Mouse (Mus musculus) stomach, embryonic 16.5 days (tissue): Measurements from ENCODE around the gene Mlph. TPM values are rescaled to one million over a fixed set of nuclear protein-coding genes. Genes with fewer than 3 reads are reported as not detected.

Experiments used
- ATAC-seq: fragments of 200-750 bp; cut with Nextera tagmentation; 2 replicates; pipeline ENCODE4 v1.8.0; 2017; ENCODE audit warnings: moderate number of reproducible peaks, moderate TSS enrichment; ENCODE audit not compliant: insufficient read depth, low FRiP score
- H3K27ac ChIP-seq: fragments of 300-500 bp; sonication (generic); 2 replicates; pipeline ENCODE4 v1.5.1; 2014; ENCODE audit warnings: low read length
- H3K27me3 ChIP-seq: fragments of 300-500 bp; sonication (generic); 2 replicates; pipeline ENCODE4 v1.6.1; 2014; ENCODE audit warnings: low read length, control low read depth, mixed read lengths; ENCODE audit not compliant: control insufficient read depth, insufficient read depth
- H3K36me3 ChIP-seq: fragments of 300-500 bp; sonication (generic); 2 replicates; pipeline ENCODE4 v1.6.1; 2014; ENCODE audit warnings: low read length; ENCODE audit not compliant: control insufficient read depth, insufficient read depth
- H3K4me1 ChIP-seq: fragments of 300-500 bp; sonication (generic); 2 replicates; pipeline ENCODE4 v1.6.1; 2014; ENCODE audit warnings: low read length, control low read depth, mixed read lengths; ENCODE audit not compliant: control insufficient read depth, insufficient read depth
- H3K4me2 ChIP-seq: fragments of 300-500 bp; sonication (generic); 2 replicates; pipeline ENCODE4 v1.6.1; 2014; ENCODE audit warnings: low read depth, low read length, mixed read lengths
- H3K4me3 ChIP-seq: fragments of 300-500 bp; sonication (generic); replicated peaks from 2 replicates; pipeline ENCODE4 v1.5.1; 2014; ENCODE audit warnings: mild to moderate bottlenecking, low read length
- H3K9ac ChIP-seq: fragments of 300-500 bp; sonication (generic); 2 replicates; pipeline ENCODE4 v1.6.1; 2014; ENCODE audit warnings: low read length
- H3K9me3 ChIP-seq: fragments of 300-500 bp; sonication (generic); replicated peaks from 2 replicates; pipeline ENCODE4 v1.6.1; 2016; ENCODE audit warnings: low read length, control low read depth; ENCODE audit not compliant: control insufficient read depth
- whole genome bisulfite sequencing: fragments of 180-500 bp; shearing (Covaris S2); extraction: QIAGEN DNeasy Blood & Tissue Kit; methylation state at CpG from one replicate; pipeline ENCODE4 v1.1.7; 2014; 5-methylcytosine and 5-hydroxymethylcytosine counted together
- polyA plus RNA-seq: library from polyadenylated mRNA; unstranded; fragments of >200 nt; fragmentation: Nextera tagmentation; extraction: Ambion mirVana; gene quantifications from 2 replicates; pipeline ENCODE4 v1.2.1, GENCODE M21; 2015

The Mlph gene
- polyA plus RNA-seq, 1 experiment from 2014 or later = 4.4 TPM

DNA sequence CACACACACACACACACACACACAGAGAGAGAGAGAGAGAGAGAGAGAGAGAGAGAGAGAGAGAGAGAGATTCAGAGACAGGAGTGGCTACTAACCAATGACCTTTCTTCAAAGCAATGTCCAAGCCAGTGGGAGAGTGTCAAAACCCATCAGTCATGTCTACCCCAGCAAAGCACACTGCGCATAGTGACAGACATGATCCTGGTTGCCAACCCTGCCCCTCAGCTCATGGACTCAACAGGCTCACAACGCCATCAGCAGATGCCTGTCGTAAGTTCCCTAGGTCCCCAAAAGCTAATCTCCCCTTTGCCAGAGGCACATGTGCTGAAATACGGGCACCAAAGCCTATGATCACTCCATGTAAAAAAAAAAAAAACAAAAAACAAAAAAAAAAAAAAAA is 18.6 kb upstream of the Mlph start:
- H3K4me2 ChIP-seq = no peak overlapping the region
- H3K4me3 ChIP-seq = no peak overlapping the region
- H3K9ac ChIP-seq = no peak overlapping the region
- H3K9me3 ChIP-seq = no peaks in the 10 kb centered on the region
- H3K4me1 ChIP-seq = peaks cover 17% of the 10 kb centered on the region
- no peaks in the 10 kb centered on the region for H3K36me3 ChIP-seq
- no peaks in the 10 kb centered on the region for H3K27me3 ChIP-seq
- no peak for ATAC-seq
- H3K27ac ChIP-seq = peak overlapping the region; percentile 86
- WGBS = 84% methylated on average over 4 of the region's 4 CpGs

DNA sequence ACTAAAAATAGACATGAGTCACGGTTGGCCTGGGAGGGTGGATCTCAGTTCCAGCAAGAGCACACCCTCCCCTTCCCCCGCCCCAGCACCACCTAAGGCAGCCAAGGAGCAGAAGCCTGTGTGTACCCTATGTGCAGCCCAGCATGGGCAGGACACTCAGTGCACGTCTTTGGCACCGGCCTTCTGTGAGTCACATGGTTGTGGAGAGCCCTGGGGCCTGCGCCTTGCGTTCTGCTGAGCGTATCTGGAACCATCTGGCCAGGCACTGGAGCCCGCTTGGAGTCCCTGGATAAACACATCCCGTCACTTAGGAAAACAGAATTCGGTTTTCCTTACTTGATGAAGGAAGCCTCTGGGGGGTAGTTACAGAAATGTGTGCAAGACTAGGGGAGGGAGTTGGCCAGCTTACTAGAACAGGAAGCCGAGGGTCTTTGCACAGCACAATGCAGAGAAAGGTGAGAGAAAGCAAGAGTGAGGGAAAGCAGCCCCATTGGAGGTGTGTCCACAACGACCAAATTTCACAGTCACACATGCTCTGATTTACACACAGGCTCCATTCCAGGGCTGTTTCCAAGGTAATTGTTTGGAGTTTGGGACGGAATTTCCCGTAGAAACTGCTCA is 18.0 kb upstream of the Mlph start:
- H3K27ac ChIP-seq = peak overlapping the region; percentile 86
- H3K9ac ChIP-seq = 0 out of 2 replicates have a peak overlapping the region, but pooled peaks have one; percentile 7
- no peaks in the 10 kb centered on the region for H3K27me3 ChIP-seq
- ATAC-seq = peak; percentile 99
- no peaks in the 10 kb centered on the region for H3K9me3 ChIP-seq
- no peak overlapping the region; the same call in 1 of the 2 replicates for H3K4me2 ChIP-seq
- WGBS = 27% methylated on average over 14 of the region's 14 CpGs
- H3K36me3 ChIP-seq = no peaks in the 10 kb centered on the region
- H3K4me1 ChIP-seq = peaks cover 17% of the 10 kb centered on the region
- no peak overlapping the region for H3K4me3 ChIP-seq

DNA sequence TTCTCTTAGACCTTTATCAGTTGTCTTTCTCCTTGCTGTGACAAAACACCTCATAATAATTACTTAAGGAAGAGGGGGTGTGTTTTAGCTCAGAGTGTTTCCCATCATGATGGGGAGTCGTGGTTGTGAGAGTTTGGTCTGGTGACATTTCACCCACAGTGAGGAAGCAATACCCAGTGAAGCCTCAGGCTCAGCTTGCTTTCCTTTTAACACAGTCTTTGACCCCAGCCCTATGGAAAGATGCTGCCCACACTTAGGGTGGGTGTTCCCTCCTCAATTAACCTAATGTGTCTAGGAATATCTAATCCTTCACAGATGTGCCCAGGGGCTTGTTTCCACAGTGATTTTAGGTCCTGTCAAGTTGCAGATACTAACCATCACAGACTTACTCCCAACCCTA is 16.9 kb upstream of the Mlph start:
- no peak overlapping the region for H3K9ac ChIP-seq
- H3K4me3 ChIP-seq = no peak overlapping the region
- 50% methylated on average over 1 of the region's 1 CpGs for WGBS
- no peak for ATAC-seq
- H3K4me2 ChIP-seq = no peak overlapping the region
- H3K27ac ChIP-seq = no peak overlapping the region
- H3K9me3 ChIP-seq = no peaks in the 10 kb centered on the region
- peaks cover 17% of the 10 kb centered on the region for H3K4me1 ChIP-seq
- no peaks in the 10 kb centered on the region for H3K36me3 ChIP-seq
- H3K27me3 ChIP-seq = no peaks in the 10 kb centered on the region

DNA sequence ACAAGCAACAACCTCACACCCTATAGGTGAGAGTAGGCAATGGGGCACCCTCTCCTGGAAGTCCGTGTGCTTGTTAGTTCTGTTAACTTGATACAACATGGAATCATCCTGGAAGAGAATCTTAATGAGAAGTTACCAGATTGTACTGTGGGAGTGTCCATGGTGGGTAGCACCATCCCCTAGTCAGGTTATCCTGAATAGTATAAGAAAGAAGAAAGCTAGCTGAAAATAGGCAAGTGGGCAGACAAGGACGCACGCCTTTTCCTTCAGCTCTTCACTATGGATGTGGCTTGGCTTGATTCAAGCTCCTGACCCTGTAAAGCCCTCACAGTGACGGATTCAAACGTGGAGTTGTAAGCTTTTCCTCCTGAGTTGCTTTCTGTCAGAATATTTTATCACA is 15.1 kb upstream of the Mlph start:
- 89% methylated on average over 5 of the region's 5 CpGs for WGBS

DNA sequence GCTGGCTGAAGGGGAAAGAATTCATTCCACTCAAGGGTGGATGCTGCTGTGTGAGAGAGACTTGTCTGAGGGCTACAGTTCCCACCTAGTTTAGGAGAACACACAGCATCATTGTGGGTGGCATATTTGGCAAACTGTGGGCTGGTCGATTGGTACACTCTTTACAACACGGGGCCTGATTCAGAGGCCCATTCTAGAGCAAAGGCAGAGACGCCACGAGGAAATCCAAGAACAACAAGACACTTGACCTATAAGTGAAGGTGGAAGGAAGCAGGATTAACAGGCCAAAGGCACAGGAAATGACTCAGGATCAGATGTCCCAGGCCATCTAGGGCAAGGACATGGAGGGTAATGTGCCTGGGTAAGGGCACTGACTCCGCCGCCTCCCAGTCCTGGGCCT is 14.5 kb upstream of the Mlph start:
- Histone ChIP-seq H3K27me3 (no peaks in the 10 kb centered on the region), H3K36me3 (no peaks in the 10 kb centered on the region), H3K9ac (no peak overlapping the region), H3K4me2 (no peak overlapping the region), H3K27ac (no peak overlapping the region), H3K4me3 (no peak overlapping the region), H3K4me1 (peaks cover 19% of the 10 kb centered on the region), H3K9me3 (no peaks in the 10 kb centered on the region)
- WGBS = 82% methylated on average over 6 of the region's 6 CpGs
- no peak for ATAC-seq

More for the DNA sequence above, 15.1 kb upstream of the Mlph start:
- Histone ChIP-seq H3K4me1 (peaks cover 21% of the 10 kb centered on the region), H3K36me3 (no peaks in the 10 kb centered on the region), H3K9me3 (no peaks in the 10 kb centered on the region), H3K4me3 (no peak overlapping the region), H3K27ac (no peak overlapping the region), H3K27me3 (no peaks in the 10 kb centered on the region), H3K4me2 (no peak overlapping the region), H3K9ac (no peak overlapping the region)
- ATAC-seq = no peak

DNA sequence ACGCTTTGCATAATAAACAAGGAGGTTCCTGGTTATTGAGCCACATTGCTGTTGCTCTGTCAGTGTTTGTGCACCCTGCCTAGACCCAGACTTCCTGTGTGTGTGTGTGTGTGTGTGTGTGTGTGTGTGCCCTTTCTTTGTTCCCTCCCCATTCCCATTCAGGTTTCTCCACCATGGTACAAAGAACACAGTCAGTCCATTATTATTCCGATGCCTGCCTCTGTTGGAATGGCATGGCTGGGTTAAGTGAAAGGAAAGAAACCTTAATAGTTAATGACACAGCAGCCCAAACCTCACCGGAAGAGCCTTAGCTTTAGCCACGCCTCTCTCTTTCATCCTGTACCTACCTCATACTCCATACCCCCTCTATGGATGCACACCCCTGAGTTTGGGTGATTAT is 13.6 kb upstream of the Mlph start:
- WGBS = 81% methylated on average over 4 of the region's 4 CpGs
- no peak for ATAC-seq
- no peak overlapping the region for H3K4me3 ChIP-seq

DNA sequence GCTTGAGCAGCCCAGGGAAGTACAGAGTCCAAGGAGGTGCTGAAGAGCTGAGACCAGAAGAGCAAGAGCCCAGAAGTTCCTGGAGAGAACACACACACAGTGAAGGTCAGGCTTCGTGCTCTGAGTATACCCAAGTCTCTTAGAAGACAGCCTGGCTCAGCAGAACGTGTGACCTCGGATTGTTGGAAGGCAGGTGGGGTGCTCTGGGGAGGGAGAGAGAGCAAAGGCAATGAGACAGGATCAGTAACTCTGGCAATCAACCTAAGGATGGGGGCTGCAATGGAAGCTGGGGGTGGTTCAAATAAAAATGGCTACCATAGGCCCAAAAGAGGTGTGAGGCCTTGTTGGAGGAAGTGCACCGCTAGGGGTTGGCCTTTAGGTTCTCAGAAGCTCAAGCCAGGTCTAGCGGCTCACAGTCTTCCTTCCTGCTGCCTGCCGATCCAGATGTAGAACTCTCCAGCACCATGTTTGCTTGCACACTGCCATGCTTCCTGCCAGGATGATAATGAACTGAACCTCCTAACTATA is 13.1 kb upstream of the Mlph start:
- H3K36me3 ChIP-seq = no peaks in the 10 kb centered on the region
- no peak overlapping the region for H3K27ac ChIP-seq
- WGBS = 84% methylated on average over 6 of the region's 6 CpGs
- H3K4me3 ChIP-seq = no peak overlapping the region
- no peak overlapping the region for H3K9ac ChIP-seq
- no peaks in the 10 kb centered on the region for H3K9me3 ChIP-seq
- ATAC-seq = no peak
- H3K4me2 ChIP-seq = no peak overlapping the region
- no peaks in the 10 kb centered on the region for H3K27me3 ChIP-seq
- H3K4me1 ChIP-seq = peaks cover 10% of the 10 kb centered on the region

More for the DNA sequence above, 13.6 kb upstream of the Mlph start:
- H3K9me3 ChIP-seq = no peaks in the 10 kb centered on the region
- H3K9ac ChIP-seq = no peak overlapping the region
- H3K27ac ChIP-seq = no peak overlapping the region
- no peaks in the 10 kb centered on the region for H3K27me3 ChIP-seq
- no peak overlapping the region for H3K4me2 ChIP-seq
- H3K36me3 ChIP-seq = no peaks in the 10 kb centered on the region
- H3K4me1 ChIP-seq = peaks cover 15% of the 10 kb centered on the region

DNA sequence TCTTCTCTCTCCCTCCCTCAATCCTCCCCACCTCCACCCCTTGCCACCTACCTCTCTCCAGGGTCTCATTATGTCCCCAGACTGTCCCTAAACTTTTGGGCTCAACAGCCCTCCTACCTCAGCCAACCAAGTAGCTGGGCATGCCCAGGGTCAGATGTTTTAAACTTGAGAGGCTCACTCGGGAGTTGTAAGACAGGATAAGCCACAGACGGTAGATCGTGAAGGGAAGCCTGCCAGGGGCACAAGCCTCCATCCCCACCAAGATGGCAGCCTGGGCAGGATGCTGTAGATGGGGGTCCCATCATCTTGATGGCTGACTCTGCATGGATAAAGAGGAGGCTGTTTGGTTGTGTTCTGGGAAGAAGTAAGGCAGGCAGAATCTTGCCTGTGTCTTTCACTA is 12.1 kb upstream of the Mlph start:
- ATAC-seq = no peak
- H3K27ac ChIP-seq = peak overlapping the region; percentile 74
- H3K9ac ChIP-seq = no peak overlapping the region
- no peak overlapping the region for H3K4me2 ChIP-seq
- H3K4me3 ChIP-seq = no peak overlapping the region
- H3K36me3 ChIP-seq = no peaks in the 10 kb centered on the region
- no peaks in the 10 kb centered on the region for H3K9me3 ChIP-seq
- 0 out of 2 replicates have a peak, but pooled peaks cover 4% of the 10 kb centered on the region for H3K4me1 ChIP-seq
- WGBS = 61% methylated on average over 3 of the region's 3 CpGs
- no peaks in the 10 kb centered on the region for H3K27me3 ChIP-seq

DNA sequence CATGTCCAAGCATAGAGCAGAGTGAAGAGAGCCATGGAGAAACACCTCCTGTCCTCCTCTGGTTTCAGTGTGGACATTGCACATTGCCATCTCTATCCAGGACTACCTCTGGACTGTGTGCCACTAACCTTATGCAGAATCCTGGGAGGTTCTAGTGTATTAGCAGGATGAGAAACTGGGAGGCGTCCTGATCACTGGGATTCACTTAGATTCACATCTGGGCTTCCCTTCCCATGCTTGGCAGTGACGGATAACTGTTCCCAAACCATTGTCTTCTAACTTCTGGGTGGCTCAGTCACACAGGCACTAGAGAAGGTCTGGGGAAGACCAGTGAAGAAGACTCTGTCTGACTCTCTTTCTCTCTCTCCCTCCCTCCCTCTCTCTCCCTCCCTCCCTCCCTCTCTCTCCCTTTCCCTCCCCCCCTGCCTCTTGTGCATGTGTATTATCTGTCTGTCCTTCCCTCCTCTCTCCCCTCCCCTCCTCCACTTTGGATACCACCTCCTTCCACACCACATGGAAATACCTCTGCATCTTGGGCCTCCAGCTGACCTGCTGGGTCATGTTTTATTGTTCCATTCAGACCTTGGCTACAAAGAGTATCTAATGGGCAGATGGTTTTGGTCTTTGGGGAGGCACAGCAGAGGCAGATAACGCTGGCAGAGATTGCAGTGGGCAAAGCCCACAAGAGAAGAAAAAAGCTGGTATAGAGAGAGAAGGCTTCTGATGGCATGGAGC is 11.5 kb upstream of the Mlph start:
- Histone ChIP-seq H3K36me3 (no peaks in the 10 kb centered on the region), H3K4me1 (0 out of 2 replicates have a peak, but pooled peaks cover 4% of the 10 kb centered on the region), H3K9ac (0 out of 2 replicates have a peak overlapping the region, but pooled peaks have one; percentile 8), H3K4me3 (no peak overlapping the region), H3K9me3 (no peaks in the 10 kb centered on the region), H3K27me3 (no peaks in the 10 kb centered on the region), H3K27ac (peak overlapping the region; percentile 74), H3K4me2 (no peak overlapping the region)
- ATAC-seq = no peak
- WGBS = 49% methylated on average over 3 of the region's 3 CpGs
